Mouse (Mus musculus) CH12.LX (cell line): ENCODE measurements at regions not wholly inside any gene's neighbourhood (a gene's known extent, or its start where the extent isn't known, plus 50 kb on each side); places are given as distances from the start of the nearest gene placed in this dataset.

Source experiments
- DNase-seq: peaks from one replicate; pipeline ENCODE4 v3.0.0-alpha.2; 2013; ENCODE audit errors: extremely low read depth
- H3K27ac ChIP-seq: 2 replicates; pipeline ENCODE4 v1.5.1; 2012; ENCODE audit warnings: low read depth, mild to moderate bottlenecking, control low read depth, moderate library complexity; ENCODE audit not compliant: insufficient read depth
- H3K27me3 ChIP-seq: replicated peaks from 2 replicates; pipeline ENCODE3; 2012; ENCODE audit warnings: inconsistent platforms
- H3K36me3 ChIP-seq, 2 experiments: replicated peaks in 1 of 2; 2 replicates each; pipeline versions ENCODE3 to v1.6.1; 2012; ENCODE audit warnings: inconsistent platforms in 1 of 2, low read length in 1 of 2, mild to moderate bottlenecking in 1 of 2, mixed read lengths in 1 of 2, moderate library complexity in 1 of 2; ENCODE audit not compliant: control insufficient read depth in 1 of 2, insufficient read depth in 1 of 2
- H3K4me1 ChIP-seq, 2 experiments: 2 replicates each; pipeline ENCODE4 v1.6.1; 2012; ENCODE audit warnings: inconsistent platforms in 1 of 2, moderate library complexity in 1 of 2; ENCODE audit not compliant: insufficient read depth in 2 of 2, control insufficient read depth in 1 of 2
- H3K4me2 ChIP-seq: 2 replicates; pipeline ENCODE4 v1.6.1; 2012; ENCODE audit warnings: low read depth, mild to moderate bottlenecking, control low read depth; ENCODE audit not compliant: poor library complexity, insufficient read depth, severe bottlenecking
- H3K4me3 ChIP-seq, 3 experiments: fragments of 150-350 bp in 1 of 3; sonication (generic) in 1 of 3; replicated peaks in 1 of 3; 2 replicates each; pipeline versions ENCODE3 to v1.5.1; 2011 to 2012; ENCODE audit warnings: low read depth in 2 of 3, low read length in 2 of 3, mild to moderate bottlenecking in 2 of 3, moderate library complexity in 2 of 3, control low read depth in 1 of 3, improper control_type of control experiment in 1 of 3, inconsistent platforms in 1 of 3, mixed read lengths in 1 of 3; ENCODE audit not compliant: poor library complexity in 1 of 3
- H3K79me2 ChIP-seq: replicated peaks from 2 replicates; pipeline ENCODE4 v1.6.1; 2012; ENCODE audit warnings: mild to moderate bottlenecking, moderate library complexity; ENCODE audit not compliant: control insufficient read depth, poor library complexity, insufficient read depth, severe bottlenecking; ENCODE audit errors: extremely low read depth
- H3K9ac ChIP-seq: 2 replicates; pipeline ENCODE4 v1.6.1; 2012; ENCODE audit warnings: low read depth, mild to moderate bottlenecking, control low read depth, moderate library complexity; ENCODE audit not compliant: insufficient read depth
- H3K9me3 ChIP-seq: replicated peaks from 2 replicates; pipeline ENCODE3; 2012; ENCODE audit warnings: low read length, inconsistent platforms, mixed read lengths
- BHLHE40 ChIP-seq: IDR thresholded peaks from 2 replicates; pipeline ENCODE4 v1.6.1; 2011; ENCODE audit warnings: mild to moderate bottlenecking, low read depth, low read length, improper control_type of control experiment
- CHD1 ChIP-seq: IDR thresholded peaks from 2 replicates; pipeline ENCODE4 v1.6.1; 2012; ENCODE audit warnings: low read depth, low read length, improper control_type of control experiment, inconsistent platforms
- E2F4 ChIP-seq: IDR thresholded peaks from 2 replicates; pipeline ENCODE4 v1.6.1; 2011; ENCODE audit warnings: low read depth, low read length, improper control_type of control experiment; ENCODE audit not compliant: insufficient replicate concordance
- EP300 ChIP-seq: IDR thresholded peaks from 2 replicates; pipeline ENCODE4 v1.6.1; 2011; ENCODE audit warnings: low read length, improper control_type of control experiment
- GABPA ChIP-seq: IDR thresholded peaks from 2 replicates; pipeline ENCODE4 v1.6.1; 2012; ENCODE audit warnings: low read depth, low read length, improper control_type of control experiment, inconsistent platforms; ENCODE audit not compliant: insufficient replicate concordance
- HCFC1 ChIP-seq: IDR thresholded peaks from 2 replicates; pipeline ENCODE4 v1.6.1; 2012; ENCODE audit warnings: low read depth, mild to moderate bottlenecking, inconsistent platforms, low read length, improper control_type of control experiment
- IRF4 ChIP-seq: IDR thresholded peaks from 2 replicates; pipeline ENCODE4 v1.6.1; 2014; ENCODE audit warnings: low read depth, mild to moderate bottlenecking, inconsistent platforms, low read length, improper control_type of control experiment
- JUND ChIP-seq: conservative IDR thresholded peaks from 2 replicates; pipeline ENCODE4 v1.6.1; 2011; ENCODE audit warnings: low read depth, low read length, improper control_type of control experiment
- KAT2A ChIP-seq: IDR thresholded peaks from 2 replicates; pipeline ENCODE4 v1.6.1; 2012; ENCODE audit warnings: low read length, improper control_type of control experiment, inconsistent platforms; ENCODE audit not compliant: insufficient replicate concordance
- MAFK ChIP-seq: IDR thresholded peaks from 2 replicates; pipeline ENCODE4 v1.6.1; 2011; ENCODE audit warnings: low read length, improper control_type of control experiment; ENCODE audit not compliant: insufficient replicate concordance
- MAZ ChIP-seq: IDR thresholded peaks from 2 replicates; pipeline ENCODE4 v1.6.1; 2012; ENCODE audit warnings: low read depth, mild to moderate bottlenecking, inconsistent platforms, low read length, improper control_type of control experiment, moderate library complexity
- MEF2A ChIP-seq: IDR thresholded peaks from 2 replicates; pipeline ENCODE4 v1.6.1; 2014; ENCODE audit warnings: low read depth, mild to moderate bottlenecking, inconsistent platforms, low read length, improper control_type of control experiment, borderline replicate concordance
- MYC ChIP-seq: IDR thresholded peaks from 2 replicates; pipeline ENCODE4 v1.6.1; 2011; ENCODE audit warnings: low read depth, mild to moderate bottlenecking, improper control_type of control experiment, low read length
- NELFE ChIP-seq: IDR thresholded peaks from 2 replicates; pipeline ENCODE4 v1.6.1; 2011; ENCODE audit warnings: low read depth, low read length, improper control_type of control experiment
- NRF1 ChIP-seq: IDR thresholded peaks from 2 replicates; pipeline ENCODE4 v1.6.1; 2014; ENCODE audit warnings: low read depth, mild to moderate bottlenecking, inconsistent platforms, low read length, improper control_type of control experiment, moderate library complexity
- POLR2A ChIP-seq: IDR thresholded peaks from 2 replicates; pipeline ENCODE4 v1.6.1; 2011; ENCODE audit warnings: low read depth, mild to moderate bottlenecking, improper control_type of control experiment, low read length
- POLR2AphosphoS2 ChIP-seq: IDR thresholded peaks from 2 replicates; pipeline ENCODE4 v1.6.1; 2011; ENCODE audit warnings: low read depth, low read length, improper control_type of control experiment
- RAD21 ChIP-seq: IDR thresholded peaks from 2 replicates; pipeline ENCODE4 v1.6.1; 2011; ENCODE audit warnings: low read depth, mild to moderate bottlenecking, low read length, improper control_type of control experiment, moderate library complexity
- RCOR1 ChIP-seq: conservative IDR thresholded peaks from 2 replicates; pipeline ENCODE4 v1.6.1; 2012; ENCODE audit warnings: low read depth, mild to moderate bottlenecking, inconsistent platforms, low read length, improper control_type of control experiment
- SIN3A ChIP-seq: IDR thresholded peaks from 2 replicates; pipeline ENCODE4 v1.6.1; 2012; ENCODE audit warnings: low read length, improper control_type of control experiment, inconsistent platforms
- SMC3 ChIP-seq: IDR thresholded peaks from 2 replicates; pipeline ENCODE4 v1.6.1; 2011; ENCODE audit warnings: low read depth, low read length, improper control_type of control experiment
- UBTF ChIP-seq: IDR thresholded peaks from 2 replicates; pipeline ENCODE4 v1.6.1; 2012; ENCODE audit warnings: low read depth, mild to moderate bottlenecking, inconsistent platforms, low read length, improper control_type of control experiment, moderate library complexity
- USF1 ChIP-seq: IDR thresholded peaks from 2 replicates; pipeline ENCODE4 v1.6.1; 2014; ENCODE audit warnings: low read depth, mild to moderate bottlenecking, inconsistent platforms, low read length, improper control_type of control experiment
- USF2 ChIP-seq: conservative IDR thresholded peaks from 2 replicates; pipeline ENCODE4 v1.6.1; 2011; ENCODE audit warnings: low read depth, low read length, improper control_type of control experiment
- ZC3H11A ChIP-seq: IDR thresholded peaks from 2 replicates; pipeline ENCODE4 v1.6.1; 2012; ENCODE audit warnings: low read depth, mild to moderate bottlenecking, inconsistent platforms, low read length, improper control_type of control experiment
- ZMIZ1 ChIP-seq: IDR thresholded peaks from 2 replicates; pipeline ENCODE4 v1.6.1; 2012; ENCODE audit warnings: low read depth, mild to moderate bottlenecking, inconsistent platforms, low read length, improper control_type of control experiment
- ZNF384 ChIP-seq: IDR thresholded peaks from 2 replicates; pipeline ENCODE4 v1.6.1; 2012; ENCODE audit warnings: low read depth, low read length, improper control_type of control experiment, inconsistent platforms
- dilution Hi-C: fragments of 300-500 bp; cut with MboI; formaldehyde crosslinking; loops from 2 replicates; pipeline ENCODE4 v1.14.3; 2020; ENCODE audit warnings: low sequenced_read_pairs; ENCODE audit not compliant: extremely low pct_unique_long_range_greater_than_20kb, extremely low pct_ligation_motif_present
- in situ Hi-C: fragments of 300-500 bp; cut with MboI; formaldehyde crosslinking; loops from 3 replicates; pipeline ENCODE4 v1.14.3; 2019; ENCODE audit warnings: low sequenced_read_pairs, low pct_ligation_motif_present, low pct_unique_long_range_greater_than_20kb, mixed read lengths

- H3K9me3 ChIP-seq: no peaks in the 10 kb centered on the region
- no peaks in the 10 kb centered on the region for H3K4me1 ChIP-seq
- dilution Hi-C loops: no loop called here
These were observed 108.0 kb upstream of the Ces5a start for GRCm38 (mm10) chr8:93643471-93644215.

DNA sequence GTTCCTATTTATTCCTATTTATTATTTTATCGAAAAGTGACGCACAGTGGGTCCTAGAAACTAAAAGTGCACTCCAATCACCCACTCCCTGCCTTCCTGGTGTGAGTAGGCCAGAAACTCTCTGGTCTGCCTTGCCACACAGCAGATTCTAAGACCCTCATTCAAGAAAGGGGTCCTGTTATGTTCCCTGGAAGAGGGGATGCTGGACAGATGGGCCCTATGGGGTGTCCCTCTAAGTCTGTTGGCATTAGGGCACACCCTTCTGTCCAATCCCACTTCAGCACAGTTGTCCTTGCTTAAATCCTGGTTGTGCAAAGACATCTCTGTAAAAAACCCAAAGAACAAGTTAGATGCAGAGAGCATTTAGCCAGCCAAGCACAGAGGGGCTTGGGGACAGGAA is 117.8 kb upstream of the Ces5a start:
- no peak overlapping the region for H3K4me2 ChIP-seq
- H3K27me3 ChIP-seq: no peaks in the 10 kb centered on the region
- in situ Hi-C loops: no loop called here
- no peak overlapping the region for H3K9ac ChIP-seq
- H3K36me3 ChIP-seq: no peaks in the 10 kb centered on the region
- no peaks in the 10 kb centered on the region for H3K79me2 ChIP-seq
- TF ChIP-seq NRF1 (no peak), RCOR1 (no peak), HCFC1 (no peak), ZNF384 (no peak), ZC3H11A (no peak), USF1 (no peak), BHLHE40 (no peak), MYC (no peak), USF2 (no peak), ZMIZ1 (no peak), E2F4 (no peak), RAD21 (no peak), CHD1 (no peak), MAFK (no peak), EP300 (no peak), JUND (no peak), UBTF (no peak), MAZ (no peak), KAT2A (no peak), POLR2A (no peak)
- dilution Hi-C loops: no loop called here
- no peak overlapping the region for H3K4me3 ChIP-seq
- no peaks in the 10 kb centered on the region for H3K9me3 ChIP-seq
- peaks cover 0 to 2% of the 10 kb centered on the region in 2 experiments; a peak in 2 of 4 replicates for H3K4me1 ChIP-seq
- no peak overlapping the region for H3K27ac ChIP-seq
- DNase-seq: no peak

More at GRCm38 (mm10) chr8:93643471-93644215, 108.0 kb upstream of the Ces5a start:
- no peak for DNase-seq
- Histone ChIP-seq H3K79me2 (no peaks in the 10 kb centered on the region), H3K9ac (no peak overlapping the region), H3K27me3 (peaks cover 2% of the 10 kb centered on the region), H3K36me3 (no peaks in the 10 kb centered on the region), H3K4me3 (no peak overlapping the region), H3K4me2 (no peak overlapping the region), H3K27ac (no peak overlapping the region)
- TF ChIP-seq SMC3: no peak
- TF ChIP-seq USF2: no peak
- TF ChIP-seq MEF2A: no peak
- TF ChIP-seq ZC3H11A: no peak
- TF ChIP-seq GABPA: no peak
- TF ChIP-seq USF1: no peak
- TF ChIP-seq RCOR1: no peak
- TF ChIP-seq IRF4: no peak
- no peak for TF ChIP-seq MAZ
- TF ChIP-seq POLR2AphosphoS2: no peak
- TF ChIP-seq SIN3A: no peak
- TF ChIP-seq EP300: no peak
- TF ChIP-seq NELFE: no peak
- in situ Hi-C loops: no loop called here
